Mouse (Mus musculus): ENCODE measurements around the gene Kcnn3.

DNA sequence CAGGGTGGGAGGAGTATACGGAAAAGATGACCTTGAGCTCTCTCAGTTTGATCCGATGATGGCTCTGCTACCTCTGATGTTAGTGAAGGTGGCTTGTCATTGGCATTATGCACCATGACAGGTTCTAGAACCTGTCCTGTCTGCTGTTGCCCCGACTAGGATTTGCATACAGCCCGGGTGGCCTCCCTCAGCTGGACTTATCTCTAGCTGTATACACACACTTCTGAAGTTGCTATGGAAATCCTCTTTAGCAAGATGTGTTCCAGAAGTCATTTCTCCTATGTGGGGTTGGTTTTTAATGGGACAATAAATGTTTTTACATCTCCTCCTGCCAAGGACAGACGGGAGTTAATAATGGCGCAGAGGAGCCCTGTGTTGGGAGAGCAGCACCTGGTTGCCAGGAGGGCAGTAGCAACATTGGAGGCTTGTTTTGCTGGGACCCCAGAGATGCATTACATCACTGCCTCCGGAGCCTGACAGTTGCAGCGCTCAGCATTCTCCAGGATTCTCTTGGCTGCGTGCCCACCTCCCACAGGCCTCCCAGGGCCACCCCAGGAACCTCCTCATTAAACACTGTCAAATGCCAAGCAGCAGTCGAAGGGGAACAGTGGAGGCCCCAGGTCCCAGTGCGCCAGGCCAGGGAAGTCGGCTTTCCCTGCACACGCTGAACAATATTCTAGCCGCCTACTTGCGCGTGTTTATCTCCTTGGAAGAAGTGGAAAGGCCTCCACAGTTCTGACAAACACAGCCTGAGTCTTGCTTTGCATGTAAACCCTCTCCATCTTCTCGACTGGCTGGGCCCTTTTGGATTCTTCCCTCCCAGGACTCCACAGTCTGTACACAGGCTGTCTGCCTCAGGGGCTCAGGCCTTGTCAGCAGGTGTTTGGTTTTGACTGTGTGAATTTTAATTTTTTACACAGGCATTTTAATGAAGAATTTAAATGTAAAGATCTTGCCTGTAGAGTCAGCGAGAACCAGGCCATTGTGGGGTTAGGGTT is 93.9 kb downstream of the Kcnn3 start:
- TF ChIP-seq CTCF (IDR thresholded peaks at IDR 0.05; ENCODE audit: low read depth) (no peak), EP300 (IDR thresholded peaks at IDR 0.05; ENCODE audit: low read depth) (no peak)
